Mouse (Mus musculus) liver, postnatal 0 days (tissue): Measurements from ENCODE around the gene Ccdc88a. TPM values are rescaled to one million over a fixed set of nuclear protein-coding genes. Genes with fewer than 3 reads are reported as not detected.

Experiments
- ATAC-seq: fragments of 200-750 bp; cut with Nextera tagmentation; 2 replicates; pipeline ENCODE4 v1.8.0; 2017; ENCODE audit warnings: mild to moderate bottlenecking, moderate library complexity
- DNase-seq: peaks from one replicate; pipeline ENCODE4 v3.0.0-alpha.2; 2016
- H3K27ac ChIP-seq: fragments of 300-500 bp; sonication (generic); 2 replicates; pipeline ENCODE4 v1.5.1; 2014; ENCODE audit warnings: antibody characterized with exemption, moderate library complexity, mild to moderate bottlenecking, low read depth
- H3K27me3 ChIP-seq: fragments of 300-500 bp; sonication (generic); 2 replicates; pipeline ENCODE4 v1.6.1; 2014; ENCODE audit warnings: low read length, control low read depth, mixed read lengths; ENCODE audit not compliant: insufficient read depth
- H3K36me3 ChIP-seq: fragments of 300-500 bp; sonication (generic); replicated peaks from 2 replicates; pipeline ENCODE4 v1.6.1; 2014; ENCODE audit warnings: mild to moderate bottlenecking, control low read depth, low read length, moderate library complexity, mixed read lengths; ENCODE audit not compliant: insufficient read depth
- H3K4me1 ChIP-seq: fragments of 300-500 bp; sonication (generic); 2 replicates; pipeline ENCODE4 v1.6.1; 2014; ENCODE audit warnings: antibody characterized with exemption, mild to moderate bottlenecking, control low read depth; ENCODE audit not compliant: insufficient read depth
- H3K4me2 ChIP-seq: fragments of 300-500 bp; sonication (generic); 2 replicates; pipeline ENCODE4 v1.6.1; 2014; ENCODE audit warnings: low read depth, mild to moderate bottlenecking, low read length, moderate library complexity, mixed read lengths
- H3K4me3 ChIP-seq: fragments of 300-500 bp; sonication (generic); 2 replicates; pipeline ENCODE4 v1.5.1; 2014; ENCODE audit warnings: low read depth, low read length
- H3K9ac ChIP-seq: fragments of 300-500 bp; sonication (generic); replicated peaks from 2 replicates; pipeline ENCODE4 v1.6.1; 2014; ENCODE audit warnings: mild to moderate bottlenecking, moderate library complexity
- H3K9me3 ChIP-seq: fragments of 300-500 bp; sonication (generic); 2 replicates; pipeline ENCODE4 v1.6.1; 2016; ENCODE audit warnings: mild to moderate bottlenecking, control low read depth, low read length, mixed read lengths
- CTCF ChIP-seq: sonication (generic); IDR thresholded peaks from 2 replicates; pipeline ENCODE4 v1.5.1; 2016; ENCODE audit warnings: antibody characterized with exemption, low read depth
- EP300 ChIP-seq: IDR thresholded peaks from 2 replicates; pipeline ENCODE4 v1.6.1; 2016; ENCODE audit warnings: antibody characterized with exemption, low read depth, mild to moderate bottlenecking
- WGBS: fragments of 180-500 bp; shearing (Covaris S2); extraction: QIAGEN DNeasy Blood & Tissue Kit; methylation state at CpG from one replicate; pipeline ENCODE4 v1.1.7; 2014; ENCODE audit not compliant: insufficient replicate concordance; 5-methylcytosine and 5-hydroxymethylcytosine counted together
- polyA plus RNA-seq: library from polyadenylated mRNA; unstranded; fragments of >200 nt; fragmentation: Nextera tagmentation; extraction: Ambion mirVana; gene quantifications from 2 replicates; pipeline ENCODE4 v1.2.1, GENCODE M21; 2015

The Ccdc88a gene
- polyA plus RNA-seq, 1 experiment from 2014 or later = 3.3 TPM

- no peak for DNase-seq
- H3K9ac ChIP-seq = no peak overlapping the region
- no peak for ATAC-seq
- no peak overlapping the region for H3K27ac ChIP-seq
- 48% methylated on average over 1 of the region's 1 CpGs for WGBS
- H3K4me3 ChIP-seq = no peak overlapping the region
- no peaks in the 10 kb centered on the region for H3K27me3 ChIP-seq
- H3K4me1 ChIP-seq = no peaks in the 10 kb centered on the region
- TF ChIP-seq CTCF (no peak), EP300 (no peak)
- H3K36me3 ChIP-seq = no peaks in the 10 kb centered on the region
- H3K9me3 ChIP-seq = no peaks in the 10 kb centered on the region
- no peak overlapping the region for H3K4me2 ChIP-seq
Measured at GRCm38 (mm10) chr11:29384001-29384400, 10.5 kb downstream of the Ccdc88a start.

GRCm38 (mm10) chr11:29384617-29385016 lies 11.2 kb downstream of the Ccdc88a start:
- Histone ChIP-seq H3K27ac (no peak overlapping the region), H3K9ac (no peak overlapping the region), H3K36me3 (no peaks in the 10 kb centered on the region), H3K4me1 (no peaks in the 10 kb centered on the region), H3K27me3 (no peaks in the 10 kb centered on the region), H3K9me3 (no peaks in the 10 kb centered on the region), H3K4me2 (no peak overlapping the region), H3K4me3 (no peak overlapping the region)
- TF ChIP-seq CTCF (no peak), EP300 (no peak)
- DNase-seq = no peak
- WGBS = 77% methylated on average over 3 of the region's 3 CpGs
- no peak for ATAC-seq

DNA sequence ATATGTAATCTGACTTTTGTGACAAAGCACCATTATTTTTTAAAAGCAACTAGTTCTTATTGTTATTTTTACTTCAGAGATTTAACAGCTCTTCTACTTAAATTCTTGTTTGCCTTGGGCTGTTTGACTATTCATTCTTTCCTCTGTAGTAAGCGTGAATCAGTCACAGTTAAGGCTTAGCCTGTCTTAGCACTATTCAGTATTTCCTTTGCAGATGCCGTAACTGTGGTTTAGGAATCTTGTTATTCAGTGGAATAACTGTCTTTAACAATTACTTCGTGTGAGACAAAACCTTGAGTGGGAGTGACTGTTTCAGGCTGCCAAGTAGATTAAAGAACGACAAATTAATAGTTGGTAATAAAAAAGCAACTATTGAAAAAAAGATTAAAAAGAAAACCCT lies 16.5 kb downstream of the Ccdc88a start:
- Histone ChIP-seq H3K4me3 (no peak overlapping the region), H3K4me2 (no peak overlapping the region), H3K36me3 (no peaks in the 10 kb centered on the region), H3K27me3 (no peaks in the 10 kb centered on the region), H3K9ac (no peak overlapping the region), H3K4me1 (no peaks in the 10 kb centered on the region), H3K9me3 (no peaks in the 10 kb centered on the region), H3K27ac (no peak overlapping the region)
- DNase-seq = no peak
- TF ChIP-seq CTCF = no peak
- TF ChIP-seq EP300 = no peak
- no peak for ATAC-seq
- 83% methylated on average over 4 of the region's 4 CpGs for WGBS

DNA sequence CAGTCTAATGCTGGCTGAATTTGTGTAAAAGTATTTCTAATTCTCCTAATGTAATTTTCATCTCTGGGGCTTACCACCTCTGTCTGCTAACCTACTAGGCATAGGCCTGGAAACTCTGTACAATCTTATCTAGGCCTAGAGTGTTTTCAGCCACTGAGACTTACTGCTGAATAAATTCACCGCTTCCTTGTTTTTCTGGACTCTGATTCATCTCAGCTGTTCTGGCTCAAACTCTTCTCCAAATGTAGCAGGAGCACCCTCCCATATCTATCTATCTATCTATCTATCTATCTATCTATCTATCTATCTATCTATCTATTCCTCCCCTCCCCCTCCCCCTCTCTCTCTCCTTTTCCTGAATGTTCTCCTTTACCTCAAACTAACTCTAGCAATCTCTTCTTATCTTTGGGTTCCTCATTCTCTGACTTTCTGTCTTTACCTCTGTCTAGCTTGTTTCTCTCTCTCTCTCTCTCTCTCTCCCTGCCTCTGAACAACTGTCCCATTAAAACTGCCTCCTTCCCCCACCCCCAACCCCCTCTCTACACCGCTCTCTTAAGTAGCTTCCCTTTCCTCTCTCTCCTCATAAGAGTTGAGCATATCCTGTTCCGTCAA lies 21.8 kb downstream of the Ccdc88a start:
- no peaks in the 10 kb centered on the region for H3K9me3 ChIP-seq
- no peak overlapping the region for H3K4me2 ChIP-seq
- no peak overlapping the region for H3K4me3 ChIP-seq
- TF ChIP-seq CTCF (no peak), EP300 (no peak)
- no peaks in the 10 kb centered on the region for H3K4me1 ChIP-seq
- H3K36me3 ChIP-seq = no peaks in the 10 kb centered on the region
- H3K27me3 ChIP-seq = no peaks in the 10 kb centered on the region
- H3K27ac ChIP-seq = no peak overlapping the region
- DNase-seq (no peak), ATAC-seq (no peak)
- H3K9ac ChIP-seq = no peak overlapping the region
- whole genome bisulfite sequencing = 82% methylated on average over 3 of the region's 3 CpGs

DNA sequence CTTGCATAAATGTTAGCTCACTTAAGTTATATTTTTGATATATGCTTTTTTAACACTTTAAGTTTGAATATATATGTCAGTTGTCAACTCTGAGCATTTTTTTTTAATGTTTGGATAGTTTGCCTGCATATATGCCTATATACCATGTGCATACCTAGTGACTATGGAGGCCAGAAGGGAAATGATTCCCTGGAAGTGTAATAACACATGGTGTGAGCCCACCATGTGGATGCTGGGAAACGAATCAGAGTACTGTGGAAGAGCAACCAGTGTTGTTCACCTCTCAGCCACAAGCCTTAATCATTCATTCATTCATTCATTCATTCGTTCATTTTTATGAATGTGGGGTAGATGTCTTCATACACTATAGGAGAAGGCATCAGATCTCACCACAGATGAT lies 26.9 kb downstream of the Ccdc88a start:
- H3K9me3 ChIP-seq = no peaks in the 10 kb centered on the region
- H3K4me3 ChIP-seq = no peak overlapping the region
- no peak overlapping the region for H3K9ac ChIP-seq
- DNase-seq (no peak), ATAC-seq (no peak)
- H3K4me1 ChIP-seq = no peaks in the 10 kb centered on the region
- no peaks in the 10 kb centered on the region for H3K27me3 ChIP-seq
- 81% methylated on average over 2 of the region's 2 CpGs for WGBS
- H3K27ac ChIP-seq = no peak overlapping the region
- H3K4me2 ChIP-seq = no peak overlapping the region
- no peaks in the 10 kb centered on the region for H3K36me3 ChIP-seq
- TF ChIP-seq EP300 (no peak), CTCF (no peak)

DNA sequence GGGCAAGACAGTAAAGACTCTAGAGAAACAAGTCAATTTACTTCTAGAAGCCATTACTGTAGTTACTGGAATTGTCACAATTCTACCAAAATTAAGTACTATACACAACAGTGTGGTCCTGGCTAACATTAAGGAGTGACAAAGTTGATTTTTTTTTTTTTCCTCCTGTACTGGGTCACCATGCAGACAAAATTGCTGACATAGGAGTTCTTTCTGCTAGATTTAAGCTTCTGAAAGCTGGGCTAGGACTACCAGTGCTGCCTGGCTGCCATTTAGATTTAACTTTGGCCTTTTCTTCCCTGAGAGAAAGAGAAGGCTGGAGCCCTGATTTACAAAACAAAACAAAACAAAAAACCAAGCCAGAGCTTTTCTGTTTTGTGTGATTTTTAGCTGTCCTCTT lies 32.8 kb downstream of the Ccdc88a start:
- no peak overlapping the region for H3K9ac ChIP-seq
- H3K9me3 ChIP-seq = no peaks in the 10 kb centered on the region
- no peak overlapping the region for H3K4me3 ChIP-seq
- ATAC-seq = no peak
- no peaks in the 10 kb centered on the region for H3K36me3 ChIP-seq
- H3K4me1 ChIP-seq = no peaks in the 10 kb centered on the region
- H3K4me2 ChIP-seq = no peak overlapping the region
- TF ChIP-seq EP300 = no peak
- TF ChIP-seq CTCF = no peak
- no peak for DNase-seq
- H3K27ac ChIP-seq = no peak overlapping the region
- H3K27me3 ChIP-seq = no peaks in the 10 kb centered on the region

GRCm38 (mm10) chr11:29423496-29423895 lies 50.0 kb downstream of the Ccdc88a start:
- WGBS = 77% methylated on average over 3 of the region's 3 CpGs
- DNase-seq (no peak), ATAC-seq (no peak)
- no peak for TF ChIP-seq EP300
- Histone ChIP-seq H3K9ac (no peak overlapping the region), H3K4me1 (no peaks in the 10 kb centered on the region), H3K9me3 (no peaks in the 10 kb centered on the region), H3K27ac (no peak overlapping the region), H3K4me3 (no peak overlapping the region), H3K36me3 (peaks cover 2% of the 10 kb centered on the region; the same call in 1 of the 2 replicates), H3K27me3 (no peaks in the 10 kb centered on the region), H3K4me2 (no peak overlapping the region)
